Mouse (Mus musculus) thymus, adult 2 months (tissue): ENCODE results near the gene Zfp704.

ENCODE experiments used
- CTCF ChIP-seq: fragments of 200-500 bp; IDR thresholded peaks from 2 replicates; pipeline ENCODE4 v1.5.1; 2012; ENCODE audit warnings: mild to moderate bottlenecking, control low read depth, low read length, moderate library complexity, borderline replicate concordance; ENCODE audit not compliant: control insufficient read depth, poor library complexity, insufficient read depth; ENCODE audit errors: extremely low read depth
- POLR2A ChIP-seq: fragments of 200-500 bp; IDR thresholded peaks from 2 replicates; pipeline ENCODE4 v1.6.1; 2012; ENCODE audit warnings: mild to moderate bottlenecking, low read length, control low read depth, moderate library complexity; ENCODE audit not compliant: control insufficient read depth, poor library complexity, insufficient read depth; ENCODE audit errors: extremely low read depth

- TF ChIP-seq POLR2A (no peak), CTCF (no peak)
Measured at GRCm38 (mm10) chr3:9407119-9407546, 202.8 kb downstream of the Zfp704 start.
